Mouse (Mus musculus) limb, embryonic 15.5 days (tissue): ENCODE data around the gene Cep97. TPM values are rescaled to one million over a fixed set of nuclear protein-coding genes. Genes with fewer than 3 reads are reported as not detected.

Source experiments
- ATAC-seq: fragments of 200-750 bp; cut with Nextera tagmentation; 2 replicates; pipeline ENCODE4 v1.8.0; 2017; ENCODE audit warnings: low read depth, moderate TSS enrichment; ENCODE audit not compliant: insufficient number of reproducible peaks, low FRiP score, low TSS enrichment
- H3K27ac ChIP-seq: fragments of 300-500 bp; sonication (generic); 2 replicates; pipeline ENCODE4 v1.5.1; 2015; ENCODE audit warnings: moderate library complexity, mild to moderate bottlenecking, inconsistent platforms
- H3K27me3 ChIP-seq: fragments of 300-500 bp; sonication (generic); 2 replicates; pipeline ENCODE4 v1.6.1; 2015; ENCODE audit warnings: inconsistent platforms
- H3K36me3 ChIP-seq: fragments of 300-500 bp; sonication (generic); 2 replicates; pipeline ENCODE4 v1.6.1; 2015; ENCODE audit warnings: inconsistent platforms
- H3K4me1 ChIP-seq: fragments of 300-500 bp; sonication (generic); 2 replicates; pipeline ENCODE4 v1.6.1; 2015; ENCODE audit warnings: inconsistent platforms
- H3K4me2 ChIP-seq: fragments of 300-500 bp; sonication (generic); 2 replicates; pipeline ENCODE4 v1.6.1; 2015; ENCODE audit warnings: mild to moderate bottlenecking, inconsistent platforms
- H3K4me3 ChIP-seq: fragments of 300-500 bp; sonication (generic); 2 replicates; pipeline ENCODE4 v1.5.1; 2015; ENCODE audit warnings: mild to moderate bottlenecking, inconsistent platforms
- H3K9ac ChIP-seq: fragments of 300-500 bp; sonication (generic); 2 replicates; pipeline ENCODE4 v1.6.1; 2015; ENCODE audit warnings: inconsistent platforms
- H3K9me3 ChIP-seq: fragments of 300-500 bp; sonication (generic); 2 replicates; pipeline ENCODE4 v1.6.1; 2016; ENCODE audit warnings: inconsistent platforms
- WGBS: fragments of 180-500 bp; shearing (Covaris S2); methylation state at CpG from one replicate; pipeline ENCODE4 v1.1.7; 2015; 5-methylcytosine and 5-hydroxymethylcytosine counted together
- polyA plus RNA-seq: library from polyadenylated mRNA; unstranded; fragments of >200 nt; fragmentation: Nextera tagmentation; extraction: Ambion mirVana; gene quantifications from 2 replicates; pipeline ENCODE4 v1.2.1, GENCODE M21; 2015

Gene Cep97
- 7.2 and 8.6 TPM in 2 replicates for polyA plus RNA-seq

GRCm38 (mm10) chr16:55934453-55935037 lies at the start of gene Cep97:
Gene Cep97 (minus strand): TSS chr16:55934855.
- peak; percentile 98 for ATAC-seq
- under 1% methylated on average over 24 of the region's 24 CpGs for WGBS
- peaks cover 7% of the 10 kb centered on the region for H3K4me1 ChIP-seq

GRCm38 (mm10) chr16:55974903-55975285 lies 40.2 kb upstream of the Cep97 start:
- ATAC-seq = no peak
- Histone ChIP-seq H3K4me3 (peak overlapping the region; percentile 99), H3K36me3 (peaks cover 28% of the 10 kb centered on the region)

More at GRCm38 (mm10) chr16:55934453-55935037, at the start of gene Cep97:
- Histone ChIP-seq H3K27ac (peak within 1 kb of the TSS; percentile 34), H3K27me3 (no peaks in the 10 kb centered on the region), H3K4me2 (peak within 1 kb of the TSS; percentile 64), H3K36me3 (no peaks in the 10 kb centered on the region), H3K9ac (peak within 1 kb of the TSS; percentile 41), H3K9me3 (no peaks in the 10 kb centered on the region), H3K4me3 (peak within 1 kb of the TSS; percentile 61)

GRCm38 (mm10) chr16:55974256-55974902 lies 39.7 kb upstream of the Cep97 start:
- Histone ChIP-seq H3K4me1 (peaks cover 20% of the 10 kb centered on the region), H3K27ac (peak overlapping the region; percentile 93), H3K27me3 (no peaks in the 10 kb centered on the region), H3K4me2 (peak overlapping the region; percentile 81), H3K4me3 (peak overlapping the region; percentile 99), H3K36me3 (peaks cover 33% of the 10 kb centered on the region), H3K9me3 (no peaks in the 10 kb centered on the region), H3K9ac (peak overlapping the region; percentile 92)
- peak; percentile 85 for ATAC-seq
- under 1% methylated on average over 55 of the region's 55 CpGs for WGBS

More at GRCm38 (mm10) chr16:55974903-55975285, 40.2 kb upstream of the Cep97 start:
- H3K4me2 ChIP-seq = peak overlapping the region; percentile 81
- peak overlapping the region; percentile 93 for H3K27ac ChIP-seq
- H3K27me3 ChIP-seq = no peaks in the 10 kb centered on the region
- peaks cover 20% of the 10 kb centered on the region for H3K4me1 ChIP-seq
- 2% methylated on average over 14 of the region's 14 CpGs for WGBS
- H3K9ac ChIP-seq = peak overlapping the region; percentile 92
- H3K9me3 ChIP-seq = no peaks in the 10 kb centered on the region

GRCm38 (mm10) chr16:55973431-55974255 lies 39.0 kb upstream of the Cep97 start, which contains the start of gene Zbtb11:
Gene Zbtb11 (plus strand): TSS chr16:55973883.
- peak within 1 kb of the TSS; percentile 93 for H3K27ac ChIP-seq
- H3K9me3 ChIP-seq = no peaks in the 10 kb centered on the region
- no peaks in the 10 kb centered on the region for H3K27me3 ChIP-seq
- peak within 1 kb of the TSS; percentile 81 for H3K4me2 ChIP-seq
- peaks cover 23% of the 10 kb centered on the region for H3K4me1 ChIP-seq
- peaks cover 41% of the 10 kb centered on the region for H3K36me3 ChIP-seq
- peak within 1 kb of the TSS; percentile 92 for H3K9ac ChIP-seq
- ATAC-seq = peak; percentile 98
- whole genome bisulfite sequencing = under 1% methylated on average over 79 of the region's 86 CpGs
- peak within 1 kb of the TSS; percentile 99 for H3K4me3 ChIP-seq

GRCm38 (mm10) chr16:55972626-55973201 lies 38.1 kb upstream of the Cep97 start:
- Histone ChIP-seq H3K4me2 (peak overlapping the region; percentile 57), H3K4me3 (peak overlapping the region; percentile 99), H3K36me3 (peaks cover 39% of the 10 kb centered on the region), H3K27me3 (no peaks in the 10 kb centered on the region), H3K27ac (peak overlapping the region; percentile 93), H3K9ac (no peak overlapping the region), H3K4me1 (peaks cover 27% of the 10 kb centered on the region), H3K9me3 (no peaks in the 10 kb centered on the region)
- 55% methylated on average over 10 of the region's 10 CpGs for WGBS
- no peak for ATAC-seq

GRCm38 (mm10) chr16:55971735-55972615 lies 37.3 kb upstream of the Cep97 start:
- H3K27ac ChIP-seq = no peak overlapping the region
- WGBS = 75% methylated on average over 6 of the region's 6 CpGs

GRCm38 (mm10) chr16:55970416-55970815 lies 35.8 kb upstream of the Cep97 start:
- no peak overlapping the region for H3K4me3 ChIP-seq
- H3K27me3 ChIP-seq = no peaks in the 10 kb centered on the region
- WGBS = 89% methylated on average over 5 of the region's 5 CpGs
- peaks cover 31% of the 10 kb centered on the region for H3K4me1 ChIP-seq
- H3K9ac ChIP-seq = no peak overlapping the region
- no peak overlapping the region for H3K4me2 ChIP-seq
- no peaks in the 10 kb centered on the region for H3K9me3 ChIP-seq
- H3K27ac ChIP-seq = no peak overlapping the region
- peaks cover 39% of the 10 kb centered on the region for H3K36me3 ChIP-seq
- ATAC-seq = no peak

More at GRCm38 (mm10) chr16:55971735-55972615, 37.3 kb upstream of the Cep97 start:
- Histone ChIP-seq H3K4me2 (no peak overlapping the region), H3K4me3 (no peak overlapping the region), H3K4me1 (peaks cover 31% of the 10 kb centered on the region), H3K36me3 (peaks cover 39% of the 10 kb centered on the region), H3K9ac (no peak overlapping the region), H3K27me3 (no peaks in the 10 kb centered on the region), H3K9me3 (no peaks in the 10 kb centered on the region)
- no peak for ATAC-seq

GRCm38 (mm10) chr16:55969147-55969546 lies 34.5 kb upstream of the Cep97 start:
- H3K4me1 ChIP-seq = peaks cover 27% of the 10 kb centered on the region
- H3K9me3 ChIP-seq = no peaks in the 10 kb centered on the region
- no peak overlapping the region for H3K4me2 ChIP-seq
- WGBS = 72% methylated on average over 3 of the region's 3 CpGs
- H3K27me3 ChIP-seq = no peaks in the 10 kb centered on the region
- no peak overlapping the region for H3K27ac ChIP-seq
- no peak overlapping the region for H3K9ac ChIP-seq
- ATAC-seq = no peak
- H3K4me3 ChIP-seq = no peak overlapping the region
- peaks cover 39% of the 10 kb centered on the region for H3K36me3 ChIP-seq

- 15% methylated on average over 1 of the region's 1 CpGs for WGBS
- Histone ChIP-seq H3K4me2 (peak overlapping the region; percentile 71), H3K4me3 (peak overlapping the region; percentile 69), H3K27me3 (no peaks in the 10 kb centered on the region), H3K36me3 (peaks cover 38% of the 10 kb centered on the region), H3K4me1 (peaks cover 22% of the 10 kb centered on the region), H3K9me3 (no peaks in the 10 kb centered on the region), H3K27ac (no peak overlapping the region), H3K9ac (peak overlapping the region; percentile 76)
- no peak for ATAC-seq
Measured at GRCm38 (mm10) chr16:55967221-55967620, 32.6 kb upstream of the Cep97 start.

- H3K4me3 ChIP-seq = peak within 1 kb of the TSS; percentile 69
- under 1% methylated on average over 42 of the region's 42 CpGs for WGBS
- peak within 1 kb of the TSS; percentile 89 for H3K27ac ChIP-seq
- peaks cover 29% of the 10 kb centered on the region for H3K36me3 ChIP-seq
- H3K4me2 ChIP-seq = peak within 1 kb of the TSS; percentile 71
- H3K9me3 ChIP-seq = no peaks in the 10 kb centered on the region
- peak within 1 kb of the TSS; percentile 76 for H3K9ac ChIP-seq
- H3K27me3 ChIP-seq = no peaks in the 10 kb centered on the region
- peaks cover 18% of the 10 kb centered on the region for H3K4me1 ChIP-seq
- peak; percentile 89 for ATAC-seq
Measured at GRCm38 (mm10) chr16:55966212-55966871, 31.7 kb upstream of the Cep97 start, which contains the start of gene Rpl24. Gene Rpl24 (plus strand): TSS chr16:55966275.
